Mouse (Mus musculus): ENCODE measurements around the gene Ppm1b.

GRCm38 (mm10) chr17:85058276-85058675, 101.7 kb downstream of the Ppm1b start:
- TF ChIP-seq CTCF (IDR thresholded peaks at IDR 0.05; ENCODE audit: low read depth, low read length) (no peak), POLR2A (IDR thresholded peaks at IDR 0.05; ENCODE audit: borderline replicate concordance, low read depth, low read length) (no peak)
